Mouse (Mus musculus) midbrain, postnatal 0 days (tissue): ENCODE data around the gene Mrps30. TPM values are rescaled to one million over a fixed set of nuclear protein-coding genes. Genes with fewer than 3 reads are reported as not detected.
"Not testable (repeated sequence)": the region's sequence is repeated elsewhere in the genome, so short reads cannot be mapped to it uniquely, and the experiment has no call there.

Source experiments
- ATAC-seq: fragments of 200-750 bp; cut with Nextera tagmentation; 2 replicates; pipeline ENCODE4 v1.8.0; 2017; ENCODE audit warnings: moderate number of reproducible peaks, mild to moderate bottlenecking, moderate TSS enrichment, moderate library complexity; ENCODE audit not compliant: low FRiP score
- DNase-seq: peaks from one replicate; pipeline ENCODE4 v3.0.0-alpha.2; 2015; ENCODE audit warnings: low spot score
- H3K27ac ChIP-seq: fragments of 300-500 bp; sonication (generic); 2 replicates; pipeline ENCODE4 v1.5.1; 2014; ENCODE audit warnings: low read depth, mild to moderate bottlenecking, low read length, mixed read lengths
- H3K27me3 ChIP-seq: fragments of 300-500 bp; sonication (generic); 2 replicates; pipeline ENCODE4 v1.6.1; 2014; ENCODE audit warnings: low read length, control low read depth, mixed read lengths; ENCODE audit not compliant: insufficient read depth
- H3K36me3 ChIP-seq: fragments of 300-500 bp; sonication (generic); 2 replicates; pipeline ENCODE4 v1.6.1; 2014; ENCODE audit warnings: low read length, control low read depth, mixed read lengths; ENCODE audit not compliant: insufficient read depth
- H3K4me1 ChIP-seq: fragments of 300-500 bp; sonication (generic); 2 replicates; pipeline ENCODE4 v1.6.1; 2014; ENCODE audit warnings: mild to moderate bottlenecking, control low read depth, antibody characterized with exemption, low read length, mixed read lengths; ENCODE audit not compliant: insufficient read depth
- H3K4me2 ChIP-seq: fragments of 300-500 bp; sonication (generic); 2 replicates; pipeline ENCODE4 v1.6.1; 2014; ENCODE audit warnings: low read depth, mild to moderate bottlenecking, low read length, mixed read lengths; ENCODE audit not compliant: poor library complexity, severe bottlenecking
- H3K4me3 ChIP-seq: fragments of 300-500 bp; sonication (generic); 2 replicates; pipeline ENCODE4 v1.5.1; 2014; ENCODE audit warnings: low read depth, mild to moderate bottlenecking, low read length, moderate library complexity
- H3K9ac ChIP-seq: fragments of 300-500 bp; sonication (generic); replicated peaks from 2 replicates; pipeline ENCODE4 v1.6.1; 2014; ENCODE audit warnings: mild to moderate bottlenecking, low read length, moderate library complexity, mixed read lengths; ENCODE audit not compliant: poor library complexity, severe bottlenecking
- H3K9me3 ChIP-seq: fragments of 300-500 bp; sonication (generic); 2 replicates; pipeline ENCODE4 v1.6.1; 2016; ENCODE audit warnings: low read length, control low read depth
- CTCF ChIP-seq: IDR thresholded peaks from 2 replicates; pipeline ENCODE4 v1.5.1; 2016; ENCODE audit warnings: antibody characterized with exemption, mild to moderate bottlenecking
- WGBS: fragments of 180-500 bp; shearing (Covaris S2); extraction: QIAGEN DNeasy Blood & Tissue Kit; methylation state at CpG from one replicate; pipeline ENCODE4 v1.1.7; 2014; 5-methylcytosine and 5-hydroxymethylcytosine counted together
- polyA plus RNA-seq: library from polyadenylated mRNA; unstranded; fragments of >200 nt; fragmentation: Nextera tagmentation; extraction: Ambion mirVana; gene quantifications from 2 replicates; pipeline ENCODE4 v1.2.1, GENCODE M21; 2015
- total RNA-seq: library from RNA; depleted of rRNA; stranded (reverse); fragments of >200 nt; gene quantifications from 2 replicates; pipeline ENCODE4 v1.2.3, GENCODE M21; 2014

The Mrps30 gene
- total and polyA plus RNA-seq, 2 experiments from 2014 or later = 21.2 to 31.2 TPM

DNA sequence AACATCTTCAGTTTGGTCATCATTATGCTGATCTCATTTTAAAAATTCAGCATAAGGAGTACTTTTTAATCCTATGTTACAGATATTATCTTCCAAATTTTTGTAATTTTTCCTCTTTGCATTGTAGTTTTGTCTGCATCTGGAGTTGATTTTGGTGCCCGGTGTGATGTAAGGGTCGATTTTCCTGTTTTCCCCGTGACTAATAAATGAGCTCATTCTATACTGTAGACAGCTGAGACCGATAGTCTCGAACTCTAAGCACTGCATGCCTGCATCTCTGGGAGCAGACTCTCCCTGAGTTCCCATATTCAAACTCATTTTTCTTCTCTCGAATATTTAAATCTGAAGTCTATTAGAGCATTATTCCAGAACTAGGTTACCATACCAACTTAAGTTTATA is 13.3 kb upstream of the Mrps30 start:
- ATAC-seq (no peak), DNase-seq (no peak)
- H3K4me2 ChIP-seq = no peak overlapping the region
- H3K27ac ChIP-seq = no peak overlapping the region
- H3K36me3 ChIP-seq = no peaks in the 10 kb centered on the region
- H3K27me3 ChIP-seq = no peaks in the 10 kb centered on the region
- no peak for TF ChIP-seq CTCF
- H3K9me3 ChIP-seq = no peaks in the 10 kb centered on the region
- no peaks in the 10 kb centered on the region for H3K4me1 ChIP-seq
- WGBS = 80% methylated on average over 6 of the region's 6 CpGs
- no peak overlapping the region for H3K9ac ChIP-seq
- no peak overlapping the region for H3K4me3 ChIP-seq

DNA sequence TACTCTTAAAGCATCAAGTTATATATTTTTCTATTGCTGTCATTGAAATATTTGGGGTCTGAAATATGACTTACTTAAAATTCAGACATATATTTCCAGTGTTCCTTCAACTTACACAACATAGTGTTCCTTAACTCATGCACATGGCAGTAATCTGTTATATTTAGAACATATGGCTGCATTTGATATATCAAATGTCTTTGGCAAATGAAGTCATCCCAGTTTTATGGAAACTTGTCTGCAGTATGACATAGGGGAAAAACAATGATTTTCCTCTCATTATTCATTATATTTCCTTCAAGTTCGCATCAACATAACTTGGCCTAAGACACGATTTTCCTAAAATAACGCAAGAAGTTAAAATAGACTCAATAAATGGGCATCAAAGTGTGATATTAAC is 8.8 kb upstream of the Mrps30 start:
- no peak overlapping the region for H3K4me2 ChIP-seq
- 91% methylated on average over 3 of the region's 3 CpGs for WGBS
- no peak overlapping the region for H3K4me3 ChIP-seq
- no peak for ATAC-seq
- no peak overlapping the region for H3K9ac ChIP-seq
- DNase-seq = no peak
- no peaks in the 10 kb centered on the region for H3K4me1 ChIP-seq
- H3K9me3 ChIP-seq = no peaks in the 10 kb centered on the region
- no peak for TF ChIP-seq CTCF
- no peaks in the 10 kb centered on the region for H3K36me3 ChIP-seq
- no peak overlapping the region for H3K27ac ChIP-seq
- no peaks in the 10 kb centered on the region for H3K27me3 ChIP-seq

GRCm38 (mm10) chr13:118387448-118387801 is 373 bp upstream of the Mrps30 start:
- peak; percentile 21 for TF ChIP-seq CTCF
- Histone ChIP-seq H3K36me3 (peaks cover 11% of the 10 kb centered on the region), H3K4me2 (peak overlapping the region; percentile 39), H3K4me3 (peak overlapping the region; percentile 92)
- not testable (repeated sequence) for DNase-seq, H3K9ac ChIP-seq, H3K27ac ChIP-seq, H3K27me3 ChIP-seq, H3K4me1 ChIP-seq, H3K9me3 ChIP-seq
- 8% methylated on average over 10 of the region's 10 CpGs for WGBS
- peak; percentile 29; the same call in 1 of the 2 replicates for ATAC-seq

DNA sequence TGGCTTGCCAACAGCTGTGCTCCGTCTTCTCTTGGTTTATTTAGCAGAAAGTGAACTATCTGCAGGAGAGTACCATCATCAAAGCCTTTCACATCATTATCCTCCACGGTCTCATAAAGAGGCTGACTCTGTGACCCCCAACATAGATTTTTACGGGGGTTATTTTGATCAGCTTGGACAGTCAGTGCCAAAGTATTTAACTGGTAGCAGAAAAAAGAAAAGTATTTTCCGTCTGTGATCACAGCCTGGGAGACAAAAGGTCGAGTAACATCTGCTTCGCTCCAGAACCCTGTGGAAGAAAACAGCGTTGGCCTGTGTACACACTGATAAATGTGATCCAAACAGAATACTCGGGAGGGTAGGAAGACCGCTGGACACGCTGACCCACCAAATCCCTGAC is 6.7 kb downstream of the Mrps30 start:
- Histone ChIP-seq H3K9ac (no peak overlapping the region), H3K4me2 (no peak overlapping the region), H3K27ac (no peak overlapping the region), H3K9me3 (no peaks in the 10 kb centered on the region), H3K4me1 (no peaks in the 10 kb centered on the region), H3K27me3 (no peaks in the 10 kb centered on the region), H3K36me3 (peaks cover 21% of the 10 kb centered on the region), H3K4me3 (no peak overlapping the region)
- ATAC-seq (no peak), DNase-seq (no peak)
- 86% methylated on average over 10 of the region's 10 CpGs for WGBS
- TF ChIP-seq CTCF = no peak

DNA sequence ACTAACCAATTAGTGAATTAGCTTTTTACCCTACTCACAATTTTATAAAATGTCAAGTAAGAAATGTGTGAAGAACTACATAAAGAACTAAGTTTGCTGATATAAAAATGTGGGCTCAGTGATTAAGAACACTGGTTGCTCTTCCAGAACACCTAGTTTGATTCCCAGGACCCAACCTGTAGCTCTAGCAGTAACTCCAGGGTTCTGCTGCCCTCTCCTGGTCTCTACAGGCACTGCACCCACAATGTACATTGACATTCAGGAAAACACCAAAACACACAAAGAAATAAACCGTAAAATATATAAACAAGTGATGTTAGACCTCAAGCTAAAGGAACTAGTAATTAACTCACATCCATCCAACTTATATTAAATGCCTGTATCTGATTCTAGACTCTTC is 7.9 kb downstream of the Mrps30 start:
- Histone ChIP-seq H3K4me3 (no peak overlapping the region), H3K4me1 (no peaks in the 10 kb centered on the region), H3K4me2 (no peak overlapping the region), H3K9me3 (no peaks in the 10 kb centered on the region), H3K9ac (no peak overlapping the region), H3K27me3 (no peaks in the 10 kb centered on the region), H3K36me3 (peaks cover 20% of the 10 kb centered on the region), H3K27ac (no peak overlapping the region)
- TF ChIP-seq CTCF = peak; percentile 93
- WGBS = 56% methylated on average over 1 of the region's 1 CpGs
- ATAC-seq = no peak
- peak; percentile 59 for DNase-seq

DNA sequence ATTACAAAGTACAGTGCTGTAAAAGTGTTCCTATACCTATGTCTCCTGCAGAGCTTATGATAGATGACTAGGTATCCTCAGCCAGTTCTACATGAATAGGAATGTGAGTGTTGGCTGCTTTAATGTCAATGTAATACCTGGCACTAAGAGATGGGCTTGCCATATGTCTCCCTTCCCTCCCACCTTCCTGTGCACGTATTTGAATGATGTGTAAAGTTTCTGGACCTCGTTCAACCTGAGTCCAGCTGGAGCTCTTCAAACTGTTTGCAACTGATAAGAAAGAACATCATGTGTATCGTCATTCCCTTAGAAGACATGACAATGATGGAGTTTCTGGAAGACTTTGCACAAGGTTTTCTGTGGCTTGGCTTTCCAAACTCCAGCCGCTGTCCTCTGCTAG is 14.2 kb downstream of the Mrps30 start:
- ATAC-seq (no peak), DNase-seq (no peak)
- Histone ChIP-seq H3K27me3 (no peaks in the 10 kb centered on the region), H3K4me3 (no peak overlapping the region), H3K27ac (no peak overlapping the region), H3K36me3 (no peaks in the 10 kb centered on the region), H3K9me3 (no peaks in the 10 kb centered on the region), H3K4me1 (no peaks in the 10 kb centered on the region), H3K4me2 (no peak overlapping the region), H3K9ac (no peak overlapping the region)
- WGBS = 92% methylated on average over 4 of the region's 4 CpGs
- TF ChIP-seq CTCF = no peak
